Mouse (Mus musculus) neural tube, embryonic 14.5 days (tissue): ENCODE data around the gene Slf2. TPM values are rescaled to one million over a fixed set of nuclear protein-coding genes. Genes with fewer than 3 reads are reported as not detected.
A peak's percentile ranks its signal among the peaks of the same experiment; 100 is the strongest.

ENCODE experiments used
- ATAC-seq: fragments of 200-750 bp; cut with Nextera tagmentation; 2 replicates; pipeline ENCODE4 v1.8.0; 2017; ENCODE audit warnings: low read depth, mild to moderate bottlenecking, moderate TSS enrichment, moderate library complexity
- H3K27ac ChIP-seq: fragments of 300-500 bp; sonication (generic); 2 replicates; pipeline ENCODE4 v1.5.1; 2014; ENCODE audit warnings: low read depth, mild to moderate bottlenecking, control low read depth, low read length, moderate library complexity, mixed read lengths
- H3K27me3 ChIP-seq: fragments of 300-500 bp; sonication (generic); 2 replicates; pipeline ENCODE4 v1.6.1; 2014; ENCODE audit warnings: low read length; ENCODE audit not compliant: control insufficient read depth, insufficient read depth
- H3K36me3 ChIP-seq: fragments of 300-500 bp; sonication (generic); 2 replicates; pipeline ENCODE4 v1.6.1; 2014; ENCODE audit warnings: low read length, mixed read lengths; ENCODE audit not compliant: control insufficient read depth, insufficient read depth
- H3K4me1 ChIP-seq: fragments of 300-500 bp; sonication (generic); 2 replicates; pipeline ENCODE4 v1.6.1; 2014; ENCODE audit warnings: low read length; ENCODE audit not compliant: control insufficient read depth, insufficient read depth
- H3K4me2 ChIP-seq: fragments of 300-500 bp; sonication (generic); 2 replicates; pipeline ENCODE4 v1.6.1; 2014; ENCODE audit warnings: mild to moderate bottlenecking, low read depth, low read length, control low read depth
- H3K4me3 ChIP-seq: fragments of 300-500 bp; sonication (generic); 2 replicates; pipeline ENCODE4 v1.5.1; 2014; ENCODE audit warnings: low read depth, low read length, control low read depth, mixed read lengths
- H3K9ac ChIP-seq: fragments of 300-500 bp; sonication (generic); replicated peaks from 2 replicates; pipeline ENCODE4 v1.6.1; 2014; ENCODE audit warnings: low read depth, mild to moderate bottlenecking, control low read depth, low read length, mixed read lengths
- H3K9me3 ChIP-seq: fragments of 300-500 bp; sonication (generic); 2 replicates; pipeline ENCODE4 v1.6.1; 2016; ENCODE audit warnings: low read length; ENCODE audit not compliant: control insufficient read depth
- WGBS: fragments of 180-500 bp; shearing (Covaris S2); extraction: QIAGEN DNeasy Blood & Tissue Kit; methylation state at CpG from one replicate; pipeline ENCODE4 v1.1.7; 2014; 5-methylcytosine and 5-hydroxymethylcytosine counted together
- polyA plus RNA-seq: library from polyadenylated mRNA; unstranded; fragments of >200 nt; fragmentation: Nextera tagmentation; extraction: Ambion mirVana; gene quantifications from 2 replicates; pipeline ENCODE4 v1.2.1, GENCODE M21; 2014

The Slf2 gene
- polyA plus RNA-seq, result 41.5 and 46.3 TPM in 2 replicates

DNA sequence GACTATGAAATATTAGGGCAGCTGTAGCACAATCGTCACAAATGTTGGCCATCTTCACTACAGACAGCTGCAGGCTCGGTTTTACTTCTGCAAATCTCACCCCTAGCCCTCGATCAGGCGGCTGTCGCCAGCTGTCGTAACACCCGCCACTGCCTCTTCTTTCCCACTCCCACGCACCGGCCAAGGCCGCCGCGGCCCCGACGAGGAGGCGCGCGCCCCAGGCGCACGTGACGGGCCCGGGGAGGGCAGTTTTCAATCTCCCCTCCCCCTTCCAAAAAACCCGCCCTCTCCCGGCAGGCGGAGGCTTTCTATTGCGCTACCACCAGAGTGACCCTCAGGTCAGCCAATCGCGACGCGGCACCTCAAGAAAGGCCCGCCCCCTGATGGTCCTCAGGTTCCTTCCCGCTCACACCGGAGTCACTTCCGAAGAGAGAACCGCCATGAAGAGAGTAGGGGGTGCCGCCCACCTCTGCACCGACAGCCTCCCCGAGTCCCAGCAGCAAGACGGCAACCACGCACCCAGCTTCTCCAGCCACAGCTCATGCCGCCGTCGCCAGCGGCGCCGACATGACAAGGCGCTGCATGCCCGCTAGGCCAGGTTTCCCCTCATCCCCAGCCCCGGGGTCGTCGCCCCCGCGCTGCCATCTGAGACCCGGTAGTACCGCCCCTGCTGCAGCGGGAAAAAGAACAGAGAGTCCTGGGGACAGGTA, at the start of gene Slf2:
Gene Slf2 (plus strand): TSS at position 408 of the 710 bp plus-strand sequence.
- peak; percentile 97 for ATAC-seq
- 0 out of 2 replicates have a peak, but pooled peaks cover 6% of the 10 kb centered on the region for H3K36me3 ChIP-seq
- H3K4me3 ChIP-seq, result peak within 1 kb of the TSS; percentile 88
- no peaks in the 10 kb centered on the region for H3K9me3 ChIP-seq
- peak within 1 kb of the TSS; percentile 77 for H3K9ac ChIP-seq
- peak within 1 kb of the TSS; percentile 87 for H3K27ac ChIP-seq
- H3K27me3 ChIP-seq, result no peaks in the 10 kb centered on the region
- peak within 1 kb of the TSS; percentile 60 for H3K4me2 ChIP-seq
- WGBS, result under 1% methylated on average over 53 of the region's 55 CpGs
- H3K4me1 ChIP-seq, result peaks cover 20% of the 10 kb centered on the region

DNA sequence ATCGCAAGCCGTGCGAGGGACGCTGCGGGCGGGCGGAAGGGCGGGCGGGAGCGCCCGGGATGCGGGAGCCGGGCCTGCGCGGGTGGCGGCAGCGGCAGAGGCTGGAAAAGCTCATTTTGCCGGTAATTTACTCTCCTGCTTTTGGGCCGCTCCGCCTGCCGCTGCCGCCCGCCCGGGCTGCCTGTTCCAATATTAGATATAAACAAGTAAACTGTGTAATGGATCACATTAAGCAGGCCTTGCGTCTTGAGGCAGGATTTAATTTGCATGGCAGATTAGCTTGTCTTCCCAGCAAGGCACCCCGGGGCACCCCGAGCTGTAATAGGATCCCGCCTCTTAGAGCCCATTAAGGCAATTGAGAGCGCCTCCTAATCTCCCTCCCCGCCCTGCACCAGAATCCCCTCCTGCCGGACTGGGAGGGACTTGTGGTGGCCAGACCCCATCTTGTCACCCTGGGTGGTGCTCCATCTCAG, 48.4 kb upstream of the Slf2 start:
- ATAC-seq, result peak; percentile 74
- Histone ChIP-seq H3K4me3 (peak overlapping the region; percentile 22), H3K36me3 (no peaks in the 10 kb centered on the region), H3K9me3 (no peaks in the 10 kb centered on the region), H3K4me2 (peak overlapping the region; percentile 50), H3K9ac (peak overlapping the region; percentile 32), H3K4me1 (peaks cover 18% of the 10 kb centered on the region), H3K27me3 (no peaks in the 10 kb centered on the region; the same call in 1 of the 2 replicates), H3K27ac (peak overlapping the region; percentile 74)
- WGBS, result under 1% methylated on average over 31 of the region's 31 CpGs

DNA sequence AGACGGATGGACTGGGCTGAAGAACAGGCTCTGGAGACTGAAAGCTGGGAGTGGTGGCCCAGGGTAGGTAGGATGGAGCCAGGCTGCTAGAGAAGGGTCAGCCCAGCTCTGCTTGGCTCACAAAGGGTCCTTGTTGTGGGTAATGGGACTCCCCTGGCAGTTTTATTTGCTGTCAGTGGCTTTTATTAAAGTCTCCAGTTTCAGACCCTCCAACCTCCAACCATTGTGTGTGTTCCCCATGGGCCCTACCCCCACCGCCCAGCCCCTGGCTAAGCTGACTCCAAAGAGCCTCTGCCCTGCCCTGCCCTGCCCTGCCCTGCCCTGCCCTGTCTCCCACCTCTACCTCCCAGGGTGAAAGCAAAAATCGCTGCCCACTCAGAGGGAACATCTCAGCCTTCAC, 46.6 kb upstream of the Slf2 start:
- WGBS, result 26% methylated on average over 3 of the region's 3 CpGs
- no peak overlapping the region for H3K4me2 ChIP-seq
- H3K4me1 ChIP-seq, result peaks cover 18% of the 10 kb centered on the region

DNA sequence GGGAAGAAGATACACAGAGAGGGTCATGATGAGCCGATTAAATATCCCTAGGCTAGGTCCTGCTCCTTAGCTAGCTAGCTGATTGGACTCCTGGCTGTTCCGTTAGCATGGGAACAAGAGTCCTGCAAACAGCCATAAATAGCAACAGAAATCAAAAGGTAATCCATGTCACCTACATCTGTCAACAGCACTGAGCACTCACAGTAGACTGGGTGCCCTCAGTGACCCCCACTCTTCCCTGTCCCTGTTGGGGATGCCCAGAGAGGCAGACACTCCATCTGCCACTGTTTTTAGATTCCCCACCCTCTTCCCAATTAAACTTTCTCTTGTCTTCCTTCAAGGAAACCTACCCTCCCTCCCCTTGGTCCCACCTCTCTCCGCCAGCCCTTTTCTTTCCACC, 44.5 kb upstream of the Slf2 start:
- Histone ChIP-seq H3K4me1 (peaks cover 15% of the 10 kb centered on the region), H3K4me3 (no peak overlapping the region), H3K4me2 (no peak overlapping the region), H3K9ac (no peak overlapping the region), H3K36me3 (no peaks in the 10 kb centered on the region), H3K9me3 (no peaks in the 10 kb centered on the region), H3K27me3 (no peaks in the 10 kb centered on the region; the same call in 1 of the 2 replicates), H3K27ac (no peak overlapping the region)
- no peak for ATAC-seq
- WGBS, result 32% methylated on average over 3 of the region's 3 CpGs

More for the DNA sequence above, 46.6 kb upstream of the Slf2 start:
- Histone ChIP-seq H3K27me3 (no peaks in the 10 kb centered on the region; the same call in 1 of the 2 replicates), H3K9me3 (no peaks in the 10 kb centered on the region), H3K9ac (no peak overlapping the region), H3K36me3 (no peaks in the 10 kb centered on the region), H3K4me3 (no peak overlapping the region), H3K27ac (no peak overlapping the region)
- no peak for ATAC-seq

DNA sequence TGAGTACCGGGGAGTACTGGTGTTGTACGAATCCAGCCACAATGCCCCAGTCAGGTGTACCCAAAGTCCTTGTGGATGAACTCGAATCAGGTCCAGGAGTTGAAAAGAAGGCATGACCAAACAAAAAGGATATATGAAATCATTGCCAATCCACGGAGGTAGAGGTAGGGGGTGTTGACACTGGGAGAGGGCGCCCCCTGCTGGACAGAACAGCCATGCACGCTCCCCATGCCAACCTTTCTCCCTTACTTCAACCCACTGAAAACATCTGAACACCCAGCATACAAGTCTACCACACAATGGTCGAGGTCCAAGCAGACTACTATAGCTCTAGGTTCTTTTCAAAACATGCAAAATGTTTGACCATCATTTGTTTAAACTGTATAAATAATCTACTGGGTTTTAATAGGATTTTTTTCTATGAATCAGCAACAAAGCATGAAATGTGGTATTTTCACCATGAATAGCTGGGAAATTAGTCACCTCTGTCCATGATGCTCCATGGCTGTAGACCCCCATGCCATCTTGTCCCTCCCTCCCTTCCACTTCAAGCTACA, 43.2 kb upstream of the Slf2 start:
- Histone ChIP-seq H3K4me1 (peaks cover 3% of the 10 kb centered on the region; the same call in 1 of the 2 replicates), H3K9ac (no peak overlapping the region), H3K27me3 (no peaks in the 10 kb centered on the region; the same call in 1 of the 2 replicates), H3K4me2 (no peak overlapping the region), H3K36me3 (no peaks in the 10 kb centered on the region), H3K9me3 (no peaks in the 10 kb centered on the region), H3K27ac (no peak overlapping the region), H3K4me3 (no peak overlapping the region)
- 23% methylated on average over 7 of the region's 7 CpGs for WGBS
- no peak for ATAC-seq

DNA sequence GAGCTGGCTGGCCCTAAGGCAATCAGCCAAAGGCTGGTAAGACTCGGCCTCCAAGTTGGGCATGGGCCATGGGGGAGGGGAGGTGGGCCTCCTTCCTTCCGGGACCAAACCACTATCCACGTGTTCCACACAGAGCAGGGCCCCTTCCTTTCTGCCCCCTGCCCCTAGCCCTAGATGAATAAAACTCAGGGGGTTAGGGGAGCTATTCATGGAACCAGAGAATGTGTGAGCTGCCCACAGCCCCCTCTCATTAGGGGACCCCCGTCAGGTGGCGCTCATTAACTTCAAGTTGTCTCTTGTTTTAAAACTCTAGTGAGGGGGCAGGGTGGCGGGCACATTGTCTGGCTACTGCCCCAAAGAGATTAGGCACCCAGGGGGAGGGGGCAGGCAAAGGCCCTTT, 41.4 kb upstream of the Slf2 start:
- H3K9me3 ChIP-seq, result no peaks in the 10 kb centered on the region
- no peaks in the 10 kb centered on the region; the same call in 1 of the 2 replicates for H3K4me1 ChIP-seq
- no peaks in the 10 kb centered on the region; the same call in 1 of the 2 replicates for H3K27me3 ChIP-seq
- WGBS, result 13% methylated on average over 6 of the region's 6 CpGs
- H3K4me3 ChIP-seq, result no peak overlapping the region
- no peaks in the 10 kb centered on the region for H3K36me3 ChIP-seq
- no peak overlapping the region for H3K27ac ChIP-seq
- no peak overlapping the region for H3K9ac ChIP-seq
- no peak overlapping the region for H3K4me2 ChIP-seq
- no peak for ATAC-seq

DNA sequence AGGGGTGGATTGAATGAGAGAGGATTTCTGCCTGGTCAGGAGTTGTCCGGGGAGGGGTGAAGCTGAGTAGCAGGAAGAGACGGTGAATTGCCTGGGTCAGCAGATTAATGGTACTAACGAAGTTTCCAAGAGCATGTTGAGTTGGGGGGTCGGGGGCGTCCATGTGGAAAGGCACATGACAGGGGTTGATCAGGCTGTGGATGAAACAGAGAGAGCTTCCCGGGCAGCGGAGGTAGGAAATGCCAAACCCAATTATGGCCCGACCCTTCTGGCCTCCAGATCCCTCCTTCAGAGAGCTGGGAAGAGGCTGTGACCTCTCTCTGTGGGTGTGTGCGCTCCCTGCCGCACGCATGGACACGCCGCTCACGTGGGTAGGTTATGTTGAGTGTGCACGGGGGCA, 39.5 kb upstream of the Slf2 start:
- Histone ChIP-seq H3K4me2 (no peak overlapping the region), H3K27ac (no peak overlapping the region), H3K27me3 (no peaks in the 10 kb centered on the region; the same call in none of the 2 replicates), H3K36me3 (no peaks in the 10 kb centered on the region), H3K9me3 (no peaks in the 10 kb centered on the region), H3K9ac (no peak overlapping the region), H3K4me1 (no peaks in the 10 kb centered on the region; the same call in 1 of the 2 replicates), H3K4me3 (no peak overlapping the region)
- 63% methylated on average over 15 of the region's 15 CpGs for WGBS
- ATAC-seq, result no peak

DNA sequence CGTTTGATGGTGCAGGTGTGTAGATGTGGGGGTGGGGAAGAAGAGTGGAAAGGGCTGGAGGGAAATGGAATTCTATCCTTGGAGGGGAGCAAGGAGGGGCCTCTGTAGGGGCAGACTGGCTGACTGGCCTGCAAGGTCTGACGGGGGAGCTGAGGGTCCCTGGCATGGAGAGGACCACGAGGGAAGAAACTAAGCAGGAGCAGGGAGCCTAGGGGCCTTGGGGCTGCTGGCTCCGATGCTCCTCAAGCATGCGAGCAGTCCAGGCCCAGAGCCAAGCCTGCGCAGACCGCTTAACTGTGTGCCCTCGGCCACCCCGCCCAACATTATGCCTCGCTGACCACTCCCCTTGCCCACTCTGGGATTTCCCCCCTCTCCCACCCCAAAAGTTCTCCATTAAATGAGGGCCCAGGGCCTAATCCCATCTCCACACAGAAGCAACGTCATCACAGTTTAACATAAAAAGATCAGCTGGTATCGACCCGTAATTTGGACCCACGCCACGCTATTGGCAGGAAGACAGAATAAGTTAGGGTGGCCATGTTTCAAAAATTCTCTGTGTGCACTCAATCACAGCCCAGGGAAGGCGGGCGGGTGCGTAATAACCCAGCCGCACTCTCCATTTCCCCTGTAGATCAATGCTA, 37.6 kb upstream of the Slf2 start:
- H3K9me3 ChIP-seq, result no peaks in the 10 kb centered on the region
- H3K4me2 ChIP-seq, result no peak overlapping the region; the same call in 1 of the 2 replicates
- H3K27me3 ChIP-seq, result no peaks in the 10 kb centered on the region; the same call in 1 of the 2 replicates
- H3K9ac ChIP-seq, result no peak overlapping the region
- H3K36me3 ChIP-seq, result no peaks in the 10 kb centered on the region
- H3K27ac ChIP-seq, result no peak overlapping the region
- H3K4me3 ChIP-seq, result no peak overlapping the region
- ATAC-seq, result 0 out of 2 replicates have a peak, but pooled peaks have one; percentile 50
- WGBS, result 32% methylated on average over 19 of the region's 19 CpGs
- H3K4me1 ChIP-seq, result no peaks in the 10 kb centered on the region; the same call in 1 of the 2 replicates
